Mouse (Mus musculus) liver, adult 2 months (tissue): ENCODE measurements around the gene Rcn1.

Source experiments
- CTCF ChIP-seq: fragments of 200-500 bp; IDR thresholded peaks from 2 replicates; pipeline ENCODE4 v1.5.1; 2011; ENCODE audit warnings: low read depth, low read length, control low read depth
- POLR2A ChIP-seq: fragments of 200-500 bp; IDR thresholded peaks from 2 replicates; pipeline ENCODE4 v1.6.1; 2011; ENCODE audit warnings: low read length, control low read depth; ENCODE audit not compliant: insufficient read depth; ENCODE audit errors: extremely low read depth

DNA sequence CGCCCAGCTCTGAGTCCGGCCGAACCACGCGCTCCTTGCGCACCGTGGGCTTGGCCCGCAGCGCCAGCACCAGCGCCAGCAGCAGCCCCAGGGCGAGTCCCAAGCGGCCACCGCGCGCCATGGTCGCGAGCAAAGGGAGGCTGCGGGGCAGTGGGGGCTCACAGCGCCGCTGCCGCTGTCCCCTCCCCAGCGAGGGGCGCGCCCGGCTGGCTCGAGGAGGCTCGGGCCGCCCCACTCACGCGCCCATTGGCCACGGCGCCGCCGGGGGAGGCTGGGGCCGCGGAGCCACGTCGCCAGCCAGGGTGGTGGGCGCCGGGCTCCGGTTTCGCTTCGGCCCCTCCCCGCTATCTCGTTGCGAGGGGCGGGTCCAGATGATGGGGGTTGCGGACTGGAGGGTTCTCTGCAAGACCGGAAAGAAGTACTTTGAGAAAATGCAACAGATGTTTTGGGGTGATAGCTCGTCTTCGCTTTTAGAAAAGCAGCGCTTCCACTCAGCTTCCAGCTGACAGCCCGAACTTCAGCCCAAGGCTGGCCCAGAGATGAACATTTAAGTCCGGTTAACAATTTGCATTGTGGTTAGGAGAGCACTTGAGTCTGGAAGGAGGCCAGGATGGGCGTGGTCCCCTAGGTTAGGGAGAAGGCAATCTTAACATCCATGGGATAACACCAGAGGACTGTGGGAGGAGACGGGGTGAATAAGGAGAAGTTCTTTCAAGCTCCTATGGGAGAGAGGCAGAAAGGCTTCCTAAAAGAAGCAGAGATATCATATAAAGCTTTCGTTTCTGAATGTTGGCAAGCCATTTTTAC lies at the start of gene Rcn1:
- TF ChIP-seq CTCF, result no peak
- TF ChIP-seq POLR2A, result no peak
